Mouse (Mus musculus): ENCODE data around the gene Fbxo40.

Gene Fbxo40

GRCm38 (mm10) chr16:36989999-36990625 is at the start of gene Fbxo40:
TSS of gene Fbxo40 (minus strand) at chr16:36990467.
- POLR2A ChIA-PET = interaction anchor here in 3 of 4 experiments (1.1 to 1.7 kb wide), 4 partner anchors 21 to 162 kb away, joined by 3 to 5 read pairs (median 4); partner anchors contain the start of genes Iqcb1 (in 2 of the 3) and Polq (in 1 of the 3)

GRCm38 (mm10) chr16:37034751-37035150 is 44.5 kb upstream of the Fbxo40 start:
- POLR2A ChIA-PET = interaction anchor here in 1 of 4 experiments (0.6 kb wide), 1 partner anchor 119 kb away, joined by 3 read pairs; no protein-coding TSS in a partner anchor

More at GRCm38 (mm10) chr16:36989999-36990625, at the start of gene Fbxo40:
- CTCF ChIA-PET = no interaction called here

DNA sequence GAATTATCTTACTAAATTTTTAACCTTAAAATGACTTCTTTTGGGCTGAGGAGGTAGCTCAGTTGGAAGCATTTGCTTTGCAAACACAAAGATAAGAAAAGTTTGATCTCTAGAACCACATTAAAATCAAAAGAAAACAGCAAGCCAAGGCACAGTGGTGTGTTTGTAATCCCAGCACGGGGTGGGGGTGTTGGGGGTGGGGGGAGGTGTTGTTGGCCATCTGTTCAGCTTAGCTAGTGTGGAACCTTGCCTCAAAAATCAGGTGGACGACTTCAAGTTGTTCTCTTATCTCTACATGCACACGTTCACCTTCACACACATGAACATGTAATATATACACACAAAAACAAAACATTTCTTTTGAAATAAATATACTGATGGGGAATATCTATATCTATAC is 41.7 kb upstream of the Fbxo40 start:
- POLR2A ChIA-PET = no interaction called here
- CTCF ChIA-PET = no interaction called here

More at GRCm38 (mm10) chr16:37034751-37035150, 44.5 kb upstream of the Fbxo40 start:
- CTCF ChIA-PET = no interaction called here

- ChIA-PET CTCF (no interaction called here), POLR2A (no interaction called here)
Observed at GRCm38 (mm10) chr16:37027581-37027980, 37.3 kb upstream of the Fbxo40 start.

GRCm38 (mm10) chr16:37012336-37012735 is 22.1 kb upstream of the Fbxo40 start:
- ChIA-PET CTCF (interaction anchor here in 1 of 4 experiments (1.0 kb wide), 1 partner anchor 125 kb away, joined by 4 read pairs; no protein-coding TSS in a partner anchor), POLR2A (interaction anchor here in 3 of 4 experiments (0.7 to 3.2 kb wide), 14 partner anchors 9 to 184 kb away, joined by 3 to 12 read pairs (median 5); partner anchors contain the start of genes Golgb1 (in 3 of the 3), Eaf2 (in 2 of the 3) and Iqcb1 (in 2 of the 3))

DNA sequence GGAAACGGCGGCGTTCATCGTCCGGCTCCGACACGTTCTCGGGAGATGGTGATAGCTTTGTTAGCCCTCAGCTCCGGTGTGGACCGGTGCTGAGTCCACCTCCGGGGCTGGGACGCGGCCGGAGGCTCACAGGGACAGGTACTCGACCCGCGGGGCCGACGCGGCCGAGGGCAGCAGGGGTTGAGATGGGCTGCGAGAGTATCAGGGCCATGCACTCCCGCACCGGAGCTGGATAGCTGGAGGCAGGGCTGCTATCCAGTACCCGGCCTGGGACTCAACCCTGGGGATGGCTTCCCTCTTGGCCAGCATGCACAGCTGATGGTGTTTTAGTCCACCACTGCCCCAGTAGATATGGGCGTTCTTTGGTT is 21.6 kb upstream of the Fbxo40 start:
- CTCF ChIA-PET = interaction anchor here in 1 of 4 experiments (1.0 kb wide), 1 partner anchor 124 kb away, joined by 4 read pairs; no protein-coding TSS in a partner anchor
- POLR2A ChIA-PET = interaction anchor here (0.6 to 3.2 kb wide), 22 partner anchors 8 to 419 kb away, joined by 3 to 12 read pairs (median 4); partner anchors contain the start of genes Golgb1 (in 3 of the 4), Iqcb1 (in 3 of the 4) and Eaf2 (in 2 of the 4)

GRCm38 (mm10) chr16:37011061-37011921 is 21.0 kb upstream of the Fbxo40 start, which contains the start of gene Polq:
TSS of gene Polq (plus strand) at chr16:37011786.
- POLR2A ChIA-PET = interaction anchor here (0.6 to 3.2 kb wide), 24 partner anchors 8 to 420 kb away, joined by 3 to 12 read pairs (median 4); partner anchors contain the start of genes Golgb1 (in 3 of the 4), Iqcb1 (in 3 of the 4), Eaf2 (in 2 of the 4) and Fbxo40 (in 1 of the 4)
- CTCF ChIA-PET = interaction anchor here in 1 of 4 experiments (1.0 kb wide), 1 partner anchor 124 kb away, joined by 4 read pairs; no protein-coding TSS in a partner anchor

DNA sequence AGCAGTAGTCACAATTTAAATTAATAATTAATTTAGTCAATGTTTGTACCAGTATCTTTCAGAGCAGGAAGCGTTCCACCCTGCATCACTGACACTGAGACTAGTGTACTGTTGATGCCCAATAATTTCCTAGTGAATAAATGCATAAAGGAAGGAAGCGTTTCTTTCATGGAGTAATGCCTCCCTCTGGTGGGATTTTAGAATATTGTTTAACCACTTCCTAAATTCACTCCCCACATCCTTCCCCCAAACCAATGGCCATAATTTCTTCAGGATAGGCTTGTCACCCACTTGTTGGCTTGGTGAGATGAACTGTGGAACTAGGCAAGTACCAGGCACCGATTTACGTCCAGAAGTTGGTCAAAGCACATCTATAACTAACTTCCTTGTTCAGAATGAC is 20.1 kb upstream of the Fbxo40 start:
- ChIA-PET POLR2A (interaction anchor here in 2 of 4 experiments (1.1 to 3.2 kb wide), 3 partner anchors 21 to 182 kb away, joined by 5 to 12 read pairs (median 8); partner anchors contain the start of genes Eaf2 (in 1 of the 2), Fbxo40 (in 1 of the 2), Golgb1 (in 1 of the 2) and Iqcb1 (in 1 of the 2)), CTCF (no interaction called here)

- ChIA-PET POLR2A (interaction anchor here in 1 of 4 experiments (0.6 to 1.0 kb wide), 2 partner anchors 44 to 1421 kb away, joined by 3 to 5 read pairs; no protein-coding TSS in a partner anchor), CTCF (interaction anchor here in 1 of 4 experiments (1.8 kb wide), 1 partner anchor 122 kb away, joined by 3 read pairs; no protein-coding TSS in a partner anchor)
Observed at GRCm38 (mm10) chr16:37009262-37009661, 19.0 kb upstream of the Fbxo40 start.

- POLR2A ChIA-PET = interaction anchor here in 1 of 4 experiments (0.6 to 0.9 kb wide), 2 partner anchors 12 to 171 kb away, joined by 3 read pairs; partner anchors contain the start of genes Iqcb1 and Polq
- CTCF ChIA-PET = no interaction called here
Observed at GRCm38 (mm10) chr16:36999366-36999972, 9.2 kb upstream of the Fbxo40 start.

DNA sequence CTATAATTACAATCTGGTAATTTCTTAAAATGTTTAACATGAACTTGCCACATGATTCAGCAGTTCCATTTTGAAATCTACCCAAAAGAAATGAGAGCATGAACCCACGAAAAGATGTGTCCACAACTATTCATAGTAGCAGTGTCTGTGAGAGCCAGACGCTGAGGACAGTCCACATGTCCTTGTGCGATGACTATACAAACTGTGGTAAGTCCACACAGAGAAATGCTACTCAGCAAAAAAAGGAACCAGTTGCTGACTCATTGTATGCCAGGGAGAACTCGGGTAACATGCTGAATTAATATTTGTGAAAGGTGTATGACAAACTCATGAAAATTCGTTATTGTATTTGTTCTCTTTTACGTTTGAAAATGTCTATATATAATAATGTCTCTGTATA is 7.4 kb upstream of the Fbxo40 start:
- ChIA-PET CTCF (no interaction called here), POLR2A (no interaction called here)

GRCm38 (mm10) chr16:36989493-36989892 is 774 bp downstream of the Fbxo40 start:
- CTCF ChIA-PET = no interaction called here
- POLR2A ChIA-PET = interaction anchor here (0.7 to 1.7 kb wide), 7 partner anchors 12 to 161 kb away, joined by 3 to 5 read pairs (median 3); partner anchors contain the start of genes Iqcb1 (in 2 of the 4) and Polq (in 1 of the 4)

GRCm38 (mm10) chr16:36988066-36988465 is 2.2 kb downstream of the Fbxo40 start:
- CTCF ChIA-PET = no interaction called here

DNA sequence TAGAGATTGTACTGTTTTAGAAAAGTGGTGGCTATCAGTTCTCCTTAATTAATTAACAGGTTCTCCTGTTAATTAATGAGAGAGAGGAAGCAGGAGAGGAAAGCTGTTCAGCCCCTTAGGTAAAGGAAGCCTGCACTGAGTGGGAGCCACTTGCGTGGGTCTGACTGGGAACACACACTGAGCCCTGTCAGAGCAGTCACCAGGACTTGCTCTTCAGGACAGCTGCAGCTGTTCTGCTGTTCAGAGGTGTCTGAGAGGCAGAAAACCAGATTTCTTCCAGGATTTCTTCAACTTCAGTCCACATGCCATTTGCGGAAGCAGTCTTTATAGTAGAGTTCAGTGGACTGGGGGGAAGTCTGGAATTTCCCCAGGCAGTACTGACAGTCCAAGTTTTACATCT is 2.9 kb downstream of the Fbxo40 start:
- ChIA-PET POLR2A (no interaction called here), CTCF (no interaction called here)

More at GRCm38 (mm10) chr16:36988066-36988465, 2.2 kb downstream of the Fbxo40 start:
- POLR2A ChIA-PET = no interaction called here

DNA sequence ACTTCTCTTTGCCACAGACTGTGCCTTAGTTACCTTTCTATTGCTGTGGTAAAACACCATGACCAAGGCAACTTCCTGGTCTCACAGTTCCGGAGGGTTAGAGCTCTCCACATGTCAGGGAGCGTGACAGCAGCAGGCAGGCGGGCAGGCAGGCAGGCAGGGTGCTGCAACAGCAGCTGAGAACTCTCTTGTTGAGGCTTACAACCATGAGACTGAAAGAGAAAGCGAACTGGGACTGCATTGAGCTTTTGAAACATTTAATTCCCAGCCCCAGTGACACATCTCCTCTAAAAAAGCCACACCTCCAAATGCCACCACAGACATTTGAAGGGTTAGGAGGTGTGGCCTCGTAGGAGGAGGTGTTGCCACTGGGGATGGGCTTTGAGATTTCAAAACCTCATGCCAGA is 4.6 kb downstream of the Fbxo40 start:
- CTCF ChIA-PET = no interaction called here
- POLR2A ChIA-PET = interaction anchor here in 3 of 4 experiments (0.7 to 1.5 kb wide), 3 partner anchors 21 to 1002 kb away, joined by 3 to 8 read pairs (median 3); partner anchors contain the start of gene Polq (in 1 of the 3)

- CTCF ChIA-PET = no interaction called here
Observed at GRCm38 (mm10) chr16:36983796-36984195, 6.5 kb downstream of the Fbxo40 start.

GRCm38 (mm10) chr16:36979127-36979526 is 11.1 kb downstream of the Fbxo40 start:
- CTCF ChIA-PET = no interaction called here
- POLR2A ChIA-PET = no interaction called here

More at GRCm38 (mm10) chr16:36983796-36984195, 6.5 kb downstream of the Fbxo40 start:
- POLR2A ChIA-PET = interaction anchor here in 1 of 4 experiments (1.2 kb wide), 1 partner anchor 39 kb away, joined by 3 read pairs; no protein-coding TSS in a partner anchor

DNA sequence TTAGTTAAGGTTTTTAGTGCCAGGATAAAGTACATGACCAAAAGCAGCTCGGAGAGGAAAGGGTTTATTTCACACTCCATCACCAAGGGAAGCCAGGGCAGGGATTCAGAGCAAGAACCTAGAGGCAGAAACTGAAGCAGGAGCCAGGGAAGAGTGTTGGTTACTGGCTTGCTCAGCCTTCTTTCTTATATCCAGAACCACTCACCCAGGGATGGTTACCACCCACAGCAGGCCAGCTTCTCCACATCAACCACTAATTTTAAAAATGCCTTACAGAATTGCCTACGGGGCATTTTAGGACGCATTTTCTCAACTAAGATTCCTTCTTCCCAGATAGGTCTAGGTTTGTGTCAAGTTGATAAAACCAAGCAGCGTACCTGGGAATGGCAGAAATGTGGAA is 26.9 kb downstream of the Fbxo40 start:
- ChIA-PET POLR2A (no interaction called here), CTCF (interaction anchor here in 1 of 4 experiments (1.2 kb wide), 1 partner anchor 14 kb away, joined by 5 read pairs; no protein-coding TSS in a partner anchor)
